Mouse (Mus musculus) limb, embryonic 10.5 days (tissue): ENCODE measurements around the gene Gm49027. TPM values are rescaled to one million over a fixed set of nuclear protein-coding genes. Genes with fewer than 3 reads are reported as not detected.

Experiments
- DNase-seq: peaks from one replicate; pipeline ENCODE4 v3.0.0-alpha.2; 2017; ENCODE audit warnings: low spot score
- H3K27ac ChIP-seq: fragments of 300-500 bp; sonication (generic); 2 replicates; pipeline ENCODE4 v1.5.1; 2016; ENCODE audit warnings: mild to moderate bottlenecking
- H3K27me3 ChIP-seq: fragments of 300-500 bp; sonication (generic); 2 replicates; pipeline ENCODE4 v1.6.1; 2016; ENCODE audit warnings: low read depth, mild to moderate bottlenecking; ENCODE audit not compliant: poor library complexity, severe bottlenecking
- H3K36me3 ChIP-seq: fragments of 300-500 bp; sonication (generic); 2 replicates; pipeline ENCODE4 v1.6.1; 2016; ENCODE audit warnings: mild to moderate bottlenecking, moderate library complexity
- H3K4me1 ChIP-seq: fragments of 300-500 bp; sonication (generic); 2 replicates; pipeline ENCODE4 v1.6.1; 2016
- H3K4me3 ChIP-seq: fragments of 300-500 bp; sonication (generic); 2 replicates; pipeline ENCODE4 v1.5.1; 2016; ENCODE audit warnings: mild to moderate bottlenecking, moderate library complexity
- H3K9me3 ChIP-seq: fragments of 300-500 bp; sonication (generic); replicated peaks from 2 replicates; pipeline ENCODE4 v1.6.1; 2016; ENCODE audit warnings: mild to moderate bottlenecking
- WGBS: fragments of 180-500 bp; shearing (Covaris S2); methylation state at CpG from one replicate; pipeline ENCODE4 v1.1.7; 2016; 5-methylcytosine and 5-hydroxymethylcytosine counted together
- polyA plus RNA-seq: library from polyadenylated mRNA; unstranded; fragments of >200 nt; fragmentation: Nextera tagmentation; extraction: Ambion mirVana; gene quantifications from 2 replicates; pipeline ENCODE4 v1.2.1, GENCODE M21; 2016

Gm49027 gene
- polyA plus RNA-seq, result not detected in 2 replicates

DNA sequence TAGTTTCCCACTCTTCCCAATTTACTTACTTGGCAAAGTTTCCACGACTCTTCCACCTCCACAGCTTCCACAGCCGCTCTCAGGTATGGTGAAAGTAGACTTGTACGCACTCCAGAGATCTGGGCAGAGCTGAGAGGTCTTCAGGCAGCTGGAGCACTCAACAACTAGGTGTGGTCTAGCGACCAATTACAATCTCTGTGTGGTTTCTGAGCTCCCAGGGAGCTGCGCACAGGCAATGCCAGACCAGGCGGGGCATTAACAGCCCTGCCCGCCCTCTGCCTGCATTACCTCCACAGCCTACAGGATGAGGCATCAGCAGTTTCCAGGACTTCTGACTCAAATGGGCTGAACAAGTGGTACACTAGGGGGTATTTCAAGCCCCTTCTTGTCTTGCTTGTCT, at the start of gene Gm49027:
Gene Gm49027, minus strand, starts transcription at position 208 of the 400 bp plus-strand sequence.
- WGBS, result 87% methylated on average over 7 of the region's 7 CpGs
- 0 out of 2 replicates have a peak within 1 kb of the TSS, but pooled peaks have one; percentile 89 for H3K27ac ChIP-seq
- no peaks in the 10 kb centered on the region for H3K27me3 ChIP-seq
- H3K4me1 ChIP-seq, result peaks cover 36% of the 10 kb centered on the region
- peaks cover 27% of the 10 kb centered on the region for H3K36me3 ChIP-seq
- H3K4me3 ChIP-seq, result peak within 1 kb of the TSS; percentile 98
- no peaks in the 10 kb centered on the region for H3K9me3 ChIP-seq
- no peak for DNase-seq

DNA sequence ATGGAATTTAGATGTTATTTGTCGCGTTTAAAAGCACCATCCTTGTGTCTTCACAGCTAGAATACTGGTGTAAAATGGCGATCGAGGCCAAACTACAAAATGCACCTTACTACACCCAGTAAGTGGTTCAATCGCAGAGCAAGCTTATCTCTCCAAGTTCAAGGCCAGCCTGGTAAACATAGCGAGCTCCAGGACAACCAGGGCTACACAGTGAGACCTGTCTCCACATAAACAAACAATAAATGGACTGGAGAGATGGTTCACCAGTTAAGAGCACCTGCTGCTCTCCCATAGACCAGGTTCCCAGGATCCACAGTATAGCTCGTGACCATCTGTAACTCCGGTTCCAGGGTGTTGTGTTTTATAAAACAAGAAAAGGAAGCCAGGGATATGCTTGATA, 48.1 kb upstream of the Gm49027 start:
- H3K36me3 ChIP-seq, result peaks cover 31% of the 10 kb centered on the region
- no peaks in the 10 kb centered on the region for H3K9me3 ChIP-seq
- H3K27ac ChIP-seq, result peak overlapping the region; percentile 87; the same call in 1 of the 2 replicates
- H3K27me3 ChIP-seq, result no peaks in the 10 kb centered on the region
- H3K4me3 ChIP-seq, result peak overlapping the region; percentile 98
- H3K4me1 ChIP-seq, result peaks cover 10% of the 10 kb centered on the region
- no peak for DNase-seq
- WGBS, result 61% methylated on average over 8 of the region's 8 CpGs

DNA sequence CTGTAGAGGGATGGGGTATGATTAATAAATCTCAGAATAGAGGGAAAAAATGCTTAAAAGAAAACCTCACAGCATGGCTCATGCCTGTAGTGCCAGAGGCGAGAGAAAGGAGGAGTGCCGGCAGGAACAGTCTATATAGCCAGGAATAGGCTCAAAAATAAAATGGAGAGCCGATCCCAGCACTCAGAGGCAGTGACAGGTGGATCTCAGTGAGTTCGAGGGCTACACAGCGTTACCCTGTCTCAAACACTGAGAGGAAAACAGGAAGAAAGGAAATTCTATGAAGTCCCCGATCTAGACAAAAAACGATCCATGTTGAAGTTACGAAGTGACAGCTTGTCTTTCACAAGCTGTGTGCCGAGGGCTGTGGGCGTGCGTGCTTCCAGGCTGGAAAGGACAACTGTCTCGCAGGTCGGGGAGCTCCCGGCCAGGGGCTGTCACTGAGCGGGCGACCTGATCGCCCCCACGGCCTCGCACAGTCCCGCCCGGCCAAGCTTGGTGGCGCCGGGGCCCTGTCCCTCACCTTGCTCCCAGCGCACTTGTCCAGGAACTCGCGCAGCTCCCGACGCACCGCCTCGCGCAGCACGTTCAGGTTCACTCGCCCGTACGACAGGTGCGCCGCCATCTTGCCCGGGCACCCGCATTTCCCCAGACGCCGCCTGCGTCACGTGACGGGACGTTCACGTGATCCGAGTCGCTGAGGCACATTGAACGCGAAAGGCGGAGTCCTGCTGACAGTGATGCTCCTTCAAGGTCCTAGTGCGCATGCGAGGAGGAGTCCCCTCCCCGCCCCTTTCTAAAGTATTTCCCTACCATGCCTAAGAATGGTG, 47.3 kb upstream of the Gm49027 start, which contains the start of gene Vps33a:
Gene Vps33a, minus strand, starts transcription at position 682 of the 830 bp plus-strand sequence.
- peaks cover 33% of the 10 kb centered on the region for H3K36me3 ChIP-seq
- no peaks in the 10 kb centered on the region for H3K27me3 ChIP-seq
- peak; percentile 100 for DNase-seq
- peaks cover 10% of the 10 kb centered on the region for H3K4me1 ChIP-seq
- H3K4me3 ChIP-seq, result peak within 1 kb of the TSS; percentile 98
- H3K27ac ChIP-seq, result peak within 1 kb of the TSS; percentile 87
- WGBS, result under 1% methylated on average over 54 of the region's 54 CpGs
- no peaks in the 10 kb centered on the region for H3K9me3 ChIP-seq

DNA sequence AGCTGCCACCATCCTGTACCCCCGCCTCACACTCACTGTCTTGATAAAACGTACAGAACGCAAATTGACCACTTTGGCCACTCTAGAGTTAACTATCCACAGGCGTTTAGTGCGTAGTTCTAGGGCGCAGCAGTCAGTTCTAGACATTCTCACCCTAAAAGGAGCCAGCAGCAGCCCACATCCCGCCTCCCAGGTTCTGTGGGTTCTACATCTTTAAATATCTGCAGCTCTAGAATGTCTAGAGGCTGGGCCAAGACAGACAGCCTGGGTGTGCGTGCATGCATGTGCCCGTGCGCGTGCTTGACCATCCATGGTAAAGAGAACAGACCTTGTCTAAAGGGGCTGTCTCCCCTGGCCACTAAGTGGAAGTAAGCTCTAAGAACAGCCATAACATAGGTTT, 35.8 kb upstream of the Gm49027 start:
- no peak overlapping the region for H3K27ac ChIP-seq
- peaks cover 94% of the 10 kb centered on the region for H3K36me3 ChIP-seq
- no peaks in the 10 kb centered on the region for H3K27me3 ChIP-seq
- no peaks in the 10 kb centered on the region for H3K4me1 ChIP-seq
- no peak overlapping the region for H3K4me3 ChIP-seq
- no peaks in the 10 kb centered on the region for H3K9me3 ChIP-seq
- WGBS, result 95% methylated on average over 11 of the region's 11 CpGs
- DNase-seq, result no peak

DNA sequence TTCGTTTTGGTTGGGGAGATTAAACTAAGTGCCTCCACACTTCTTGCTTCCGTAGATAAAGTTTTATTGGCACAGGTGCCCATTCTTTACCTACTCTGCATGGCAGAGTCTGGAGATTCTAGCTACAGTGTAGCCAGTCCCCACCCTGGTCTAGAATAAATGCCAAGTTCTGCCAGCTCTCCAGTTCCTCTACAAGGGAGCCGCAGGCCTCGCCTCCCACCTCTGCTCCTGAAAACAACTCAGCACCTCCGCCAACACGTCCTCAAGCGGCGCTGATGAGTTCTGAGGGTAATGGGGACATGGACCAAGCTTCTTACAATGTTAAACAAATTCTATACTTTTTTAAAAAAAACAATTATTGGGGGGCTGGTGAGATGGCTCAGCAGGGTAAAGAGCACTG, 34.3 kb upstream of the Gm49027 start:
- H3K4me3 ChIP-seq, result no peak overlapping the region
- no peaks in the 10 kb centered on the region for H3K27me3 ChIP-seq
- no peak for DNase-seq
- H3K27ac ChIP-seq, result no peak overlapping the region
- 92% methylated on average over 8 of the region's 8 CpGs for WGBS
- H3K4me1 ChIP-seq, result no peaks in the 10 kb centered on the region
- peaks cover 91% of the 10 kb centered on the region for H3K36me3 ChIP-seq
- no peaks in the 10 kb centered on the region for H3K9me3 ChIP-seq

DNA sequence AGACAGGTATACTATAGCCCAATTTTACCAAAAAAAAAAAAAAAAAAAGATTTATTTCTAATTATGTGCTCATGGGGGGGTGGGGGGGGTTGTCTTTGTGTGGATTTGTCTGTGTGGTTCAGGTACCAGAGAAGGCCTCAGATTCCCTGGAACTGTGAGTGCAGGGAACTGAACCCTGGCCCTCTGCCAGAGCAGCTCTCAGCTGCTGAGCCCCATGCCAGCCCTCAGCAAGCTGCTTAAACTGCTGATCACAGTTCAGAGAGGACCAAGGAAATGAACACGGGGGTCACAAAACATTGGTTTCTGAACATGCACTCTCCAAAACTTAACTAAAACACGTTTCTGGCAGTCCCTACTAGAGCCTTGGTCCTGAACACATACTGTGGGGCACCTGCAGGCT, 31.2 kb upstream of the Gm49027 start:
- H3K27me3 ChIP-seq, result no peaks in the 10 kb centered on the region
- no peaks in the 10 kb centered on the region for H3K4me1 ChIP-seq
- H3K9me3 ChIP-seq, result no peaks in the 10 kb centered on the region
- H3K27ac ChIP-seq, result no peak overlapping the region
- H3K4me3 ChIP-seq, result no peak overlapping the region
- no peak for DNase-seq
- WGBS, result 82% methylated on average over 2 of the region's 2 CpGs
- H3K36me3 ChIP-seq, result peaks cover 64% of the 10 kb centered on the region

DNA sequence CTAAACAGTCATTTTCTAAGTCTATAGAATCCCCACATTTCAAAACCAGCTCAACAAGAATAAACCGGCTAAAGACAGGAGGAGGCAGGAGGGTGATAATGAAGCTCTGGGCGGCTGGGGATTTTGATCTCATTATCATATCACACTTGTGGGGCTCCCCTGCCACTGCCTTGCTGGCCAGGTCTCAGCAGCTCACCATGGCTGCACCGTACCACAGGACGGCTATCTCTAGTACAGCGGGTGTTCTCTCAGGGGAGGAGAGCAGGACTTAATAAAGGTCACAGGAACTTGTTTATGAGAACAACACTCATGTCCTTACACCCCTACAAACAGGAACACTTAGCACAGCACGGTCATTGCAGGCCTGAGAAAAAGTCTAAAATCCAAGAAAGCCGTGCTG, 30.4 kb upstream of the Gm49027 start:
- no peak for DNase-seq
- Histone ChIP-seq H3K4me1 (no peaks in the 10 kb centered on the region), H3K9me3 (no peaks in the 10 kb centered on the region), H3K27ac (no peak overlapping the region), H3K4me3 (no peak overlapping the region), H3K36me3 (peaks cover 57% of the 10 kb centered on the region), H3K27me3 (no peaks in the 10 kb centered on the region)
- WGBS, result 93% methylated on average over 7 of the region's 7 CpGs

DNA sequence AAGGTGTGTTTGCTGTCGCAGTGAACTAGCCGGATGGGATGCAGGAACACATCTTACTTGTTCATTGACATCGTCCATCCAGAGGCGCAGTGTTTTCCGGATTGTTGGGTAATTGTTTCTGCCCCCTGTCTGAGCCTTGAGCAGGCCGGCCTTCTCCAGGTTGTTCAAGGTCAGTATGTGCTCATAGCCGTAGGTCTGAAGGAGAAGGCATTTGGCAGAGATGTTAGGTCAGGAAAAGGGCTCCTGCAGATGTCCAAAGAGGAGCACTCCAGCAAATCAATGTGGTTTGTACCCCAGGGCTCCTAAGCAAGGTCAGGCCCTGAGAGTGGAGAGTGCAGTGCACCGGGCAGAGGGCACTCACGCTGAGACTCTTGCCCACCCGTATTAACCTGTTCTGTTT, 8.5 kb upstream of the Gm49027 start:
- H3K36me3 ChIP-seq, result peaks cover 91% of the 10 kb centered on the region
- H3K4me3 ChIP-seq, result no peak overlapping the region
- WGBS, result 95% methylated on average over 10 of the region's 10 CpGs
- no peaks in the 10 kb centered on the region for H3K4me1 ChIP-seq
- no peaks in the 10 kb centered on the region for H3K27me3 ChIP-seq
- H3K27ac ChIP-seq, result no peak overlapping the region
- no peak for DNase-seq
- H3K9me3 ChIP-seq, result no peaks in the 10 kb centered on the region

DNA sequence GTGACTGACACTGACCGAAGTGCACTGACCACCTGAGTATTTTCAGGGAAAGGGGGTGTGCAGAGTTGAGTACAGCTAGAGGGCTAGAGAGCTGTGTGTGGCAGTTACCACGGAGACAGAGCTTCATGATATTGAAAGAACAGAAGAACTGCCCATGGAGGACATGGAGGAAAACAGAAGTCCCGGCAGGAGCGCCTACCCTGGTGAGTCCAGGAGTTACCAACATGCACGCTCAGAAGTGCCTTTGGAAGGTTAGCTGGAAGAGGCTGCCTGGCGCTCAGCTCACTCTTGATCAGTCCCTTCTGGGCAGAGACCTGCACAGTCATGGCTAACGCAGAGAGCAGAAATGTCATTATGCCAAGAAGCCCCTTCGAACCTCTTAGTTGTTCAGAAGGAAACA, 4.8 kb upstream of the Gm49027 start:
- Histone ChIP-seq H3K4me1 (no peaks in the 10 kb centered on the region), H3K9me3 (no peaks in the 10 kb centered on the region), H3K4me3 (no peak overlapping the region), H3K27me3 (no peaks in the 10 kb centered on the region), H3K36me3 (peaks cover 75% of the 10 kb centered on the region), H3K27ac (no peak overlapping the region)
- WGBS, result 91% methylated on average over 8 of the region's 8 CpGs
- DNase-seq, result no peak

DNA sequence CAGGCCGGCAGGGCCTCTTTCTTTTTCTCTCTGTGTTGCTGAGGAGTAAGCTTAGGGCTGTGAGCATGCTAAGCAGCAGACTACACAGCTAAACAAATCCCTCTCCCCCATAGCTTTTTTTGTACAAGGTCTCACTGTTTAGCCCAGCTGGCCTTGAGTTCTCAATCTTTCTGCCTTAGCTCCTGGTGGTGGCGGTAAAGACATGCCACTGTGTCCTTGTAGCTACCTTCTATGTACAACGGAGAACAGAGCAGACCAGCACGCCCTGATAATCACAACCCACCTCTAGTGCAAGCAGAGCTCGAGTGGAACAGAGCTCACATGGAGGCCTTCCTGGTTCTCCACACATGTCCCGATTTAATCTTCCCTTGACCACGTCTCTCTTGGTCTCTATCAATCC, 3.4 kb upstream of the Gm49027 start:
- Histone ChIP-seq H3K27me3 (no peaks in the 10 kb centered on the region), H3K36me3 (peaks cover 61% of the 10 kb centered on the region), H3K4me3 (no peak overlapping the region), H3K4me1 (peaks cover 8% of the 10 kb centered on the region), H3K9me3 (no peaks in the 10 kb centered on the region), H3K27ac (no peak overlapping the region)
- DNase-seq, result no peak
- 84% methylated on average over 7 of the region's 7 CpGs for WGBS

GRCm38 (mm10) chr5:123525916-123526495, 718 bp upstream of the Gm49027 start:
- DNase-seq, result no peak
- WGBS, result 94% methylated on average over 9 of the region's 9 CpGs
- H3K9me3 ChIP-seq, result no peaks in the 10 kb centered on the region

DNA sequence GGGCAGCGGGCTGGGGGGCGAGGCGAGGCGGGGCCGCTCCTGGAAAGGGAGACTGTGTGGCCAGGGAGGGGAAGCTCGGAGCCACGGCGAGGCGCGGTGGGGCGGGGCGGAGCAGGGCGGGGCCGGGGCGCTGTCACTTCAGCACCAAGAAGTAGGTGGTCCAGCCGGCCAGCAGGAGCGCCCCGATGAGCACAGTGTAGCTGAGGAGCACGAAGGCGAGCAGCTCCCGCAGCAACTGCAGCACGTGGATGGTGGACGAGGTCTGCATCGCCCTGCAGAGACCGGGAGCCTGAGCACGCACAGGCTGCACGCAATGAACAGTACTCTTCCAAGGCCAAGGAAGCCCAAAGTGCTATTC, 916 bp downstream of the Gm49027 start:
- Histone ChIP-seq H3K4me3 (peak overlapping the region; percentile 98), H3K4me1 (peaks cover 36% of the 10 kb centered on the region), H3K27ac (0 out of 2 replicates have a peak overlapping the region, but pooled peaks have one; percentile 89), H3K27me3 (no peaks in the 10 kb centered on the region), H3K36me3 (peaks cover 18% of the 10 kb centered on the region), H3K9me3 (no peaks in the 10 kb centered on the region)
- peak; percentile 96 for DNase-seq
- 2% methylated on average over 27 of the region's 27 CpGs for WGBS

More at GRCm38 (mm10) chr5:123525916-123526495, 718 bp upstream of the Gm49027 start:
- H3K4me1 ChIP-seq, result peaks cover 34% of the 10 kb centered on the region
- no peak overlapping the region for H3K4me3 ChIP-seq
- no peaks in the 10 kb centered on the region for H3K27me3 ChIP-seq
- peaks cover 35% of the 10 kb centered on the region for H3K36me3 ChIP-seq
- H3K27ac ChIP-seq, result no peak overlapping the region

- peak; percentile 99 for DNase-seq
- WGBS, result under 1% methylated on average over 82 of the region's 82 CpGs
- H3K4me1 ChIP-seq, result peaks cover 36% of the 10 kb centered on the region
- H3K36me3 ChIP-seq, result peaks cover 14% of the 10 kb centered on the region
- H3K27me3 ChIP-seq, result no peaks in the 10 kb centered on the region
- peak within 1 kb of the TSS; percentile 98 for H3K4me3 ChIP-seq
- H3K9me3 ChIP-seq, result no peaks in the 10 kb centered on the region
- H3K27ac ChIP-seq, result peak within 1 kb of the TSS; percentile 89
Measured at GRCm38 (mm10) chr5:123523692-123524392, 1.4 kb downstream of the Gm49027 start, which contains the start of gene Diablo. Gene Diablo (minus strand): TSS chr5:123524176.
